ENCODE assay signal across 8 mouse cellular contexts in genomic region chr7:140126022-140126350, GRCm38 (mm10). TPM values are rescaled to one million over a fixed set of nuclear protein-coding genes. Genes with fewer than 3 reads are reported as not detected.
A peak's percentile ranks its signal among the peaks of the same experiment; 100 is the strongest.
DNase-seq lines count a peak whose midpoint lies in the region; ATAC-seq and TF ChIP-seq lines count a peak whose summit lies in the region.

No protein-coding gene starts in this region.

- no peaks in the 10 kb centered on the region for H3K27me3 ChIP-seq in spleen, adult 2 months (ENCODE audit: control insufficient read depth, insufficient read depth, low read length)
- H3K27me3 ChIP-seq in forebrain, embryonic 15.5 days: no peaks in the 10 kb centered on the region
- no peaks in the 10 kb centered on the region for H3K27me3 ChIP-seq in liver, embryonic 15.5 days
- no peaks in the 10 kb centered on the region for H3K27me3 ChIP-seq in stomach, embryonic 16.5 days (ENCODE audit: control insufficient read depth, insufficient read depth, low read length)

- H3K4me2 ChIP-seq in forebrain, embryonic 15.5 days (replicated peaks): peak overlapping the region; percentile 94
- H3K4me2 ChIP-seq in liver, embryonic 15.5 days: peak overlapping the region; percentile 95
- H3K4me2 ChIP-seq in stomach, embryonic 16.5 days (ENCODE audit: low read depth, low read length): peak overlapping the region; percentile 87

- WGBS in spleen, adult 2 months: 4% methylated on average over 5 of the region's 5 CpGs
- WGBS in forebrain, embryonic 15.5 days: 9% methylated on average over 5 of the region's 5 CpGs
- 7% methylated on average over 5 of the region's 5 CpGs for WGBS in liver, embryonic 15.5 days (ENCODE audit: insufficient replicate concordance)
- 5% methylated on average over 5 of the region's 5 CpGs for WGBS in stomach, embryonic 16.5 days

- peak overlapping the region; percentile 83 for H3K9ac ChIP-seq in forebrain, embryonic 15.5 days (replicated peaks)
- H3K9ac ChIP-seq in liver, embryonic 15.5 days: peak overlapping the region; percentile 78
- H3K9ac ChIP-seq in stomach, embryonic 16.5 days (ENCODE audit: low read length): peak overlapping the region; percentile 94

- no peak overlapping the region for H3K27ac ChIP-seq in spleen, adult 2 months (ENCODE audit: insufficient read depth, low read length)
- no peak overlapping the region for H3K27ac ChIP-seq in forebrain, embryonic 15.5 days (replicated peaks)
- peak overlapping the region; percentile 51; the same call in 1 of the 2 replicates for H3K27ac ChIP-seq in liver, embryonic 15.5 days (replicated peaks)
- peak overlapping the region; percentile 71; the same call in 1 of the 2 replicates for H3K27ac ChIP-seq in stomach, embryonic 16.5 days (ENCODE audit: low read length)

- H3K9me3 ChIP-seq in forebrain, embryonic 15.5 days: no peaks in the 10 kb centered on the region
- no peaks in the 10 kb centered on the region for H3K9me3 ChIP-seq in liver, embryonic 15.5 days (replicated peaks)
- H3K9me3 ChIP-seq in stomach, embryonic 16.5 days (replicated peaks; ENCODE audit: control insufficient read depth, low read length): no peaks in the 10 kb centered on the region

- no peak for TF ChIP-seq CTCF in spleen, adult 2 months (IDR thresholded peaks at IDR 0.05; ENCODE audit: extremely low read depth, insufficient read depth, insufficient read length, insufficient replicate concordance)

- ATAC-seq in forebrain, embryonic 15.5 days (replicated peaks): peak; percentile 21; the same call in 1 of the 2 replicates
- 0 out of 2 replicates have a peak, but pooled peaks have one; percentile 6 for ATAC-seq in liver, embryonic 15.5 days (ENCODE audit: insufficient read depth)
- no peak for ATAC-seq in stomach, embryonic 16.5 days (ENCODE audit: insufficient read depth, low FRiP score)

- TF ChIP-seq POLR2A in spleen, adult 2 months (IDR thresholded peaks at IDR 0.05; ENCODE audit: low read depth, low read length): no peak

- peak overlapping the region; percentile 73 for H3K4me3 ChIP-seq in spleen, adult 2 months (ENCODE audit: extremely low read depth, insufficient read depth, insufficient read length)
- peak overlapping the region; percentile 91 for H3K4me3 ChIP-seq in forebrain, embryonic 15.5 days
- H3K4me3 ChIP-seq in liver, embryonic 15.5 days (replicated peaks): peak overlapping the region; percentile 72
- H3K4me3 ChIP-seq in stomach, embryonic 16.5 days (replicated peaks; ENCODE audit: low read length): peak overlapping the region; percentile 84

- H3K4me1 ChIP-seq in spleen, adult 2 months (ENCODE audit: control insufficient read depth, insufficient read depth, insufficient read length): no peaks in the 10 kb centered on the region; the same call in 1 of the 2 replicates
- peaks cover 9% of the 10 kb centered on the region; the same call in 1 of the 2 replicates for H3K4me1 ChIP-seq in forebrain, embryonic 15.5 days
- H3K4me1 ChIP-seq in liver, embryonic 15.5 days (replicated peaks): peaks cover 29% of the 10 kb centered on the region
- H3K4me1 ChIP-seq in stomach, embryonic 16.5 days (ENCODE audit: control insufficient read depth, insufficient read depth, low read length): peaks cover 5% of the 10 kb centered on the region; the same call in 1 of the 2 replicates

- no peak for DNase-seq in spleen, adult 2 months (ENCODE audit: low read depth in 1 of 2, low spot score in 2 of 2)
- DNase-seq in spleen, postnatal 36 days (ENCODE audit: low spot score in 2 of 2): no peak
- DNase-seq in urinary bladder, adult 18-20 months (ENCODE audit: low spot score in 2 of 2): no peak
- DNase-seq in cerebellum, postnatal 4 days (ENCODE audit: low spot score in 2 of 2): no peak
- no peak for DNase-seq in MN1 (ENCODE audit: low spot score)

- no peaks in the 10 kb centered on the region for H3K36me3 ChIP-seq in spleen, adult 2 months (ENCODE audit: control insufficient read depth, insufficient read depth, low read length)
- H3K36me3 ChIP-seq in forebrain, embryonic 15.5 days: no peaks in the 10 kb centered on the region
- peaks cover 10% of the 10 kb centered on the region; the same call in 1 of the 2 replicates for H3K36me3 ChIP-seq in liver, embryonic 15.5 days (replicated peaks)
- 0 out of 2 replicates have a peak, but pooled peaks cover 8% of the 10 kb centered on the region for H3K36me3 ChIP-seq in stomach, embryonic 16.5 days (ENCODE audit: control insufficient read depth, insufficient read depth, low read length)

RNA-seq across cellular contexts. Expression of gene Echs1, which starts 9.7 kb away (rescaled TPM):
- 24.5 and 29.5 TPM in 2 replicates for polyA plus RNA-seq in spleen, adult 2 months (2012; rRNA removed)
- 112 and 120 TPM in 2 replicates for polyA plus RNA-seq in forebrain, embryonic 15.5 days (2015; fragmentation: Nextera tagmentation; extraction: Ambion mirVana)
- polyA plus RNA-seq in liver, embryonic 15.5 days (2015; fragmentation: Nextera tagmentation; extraction: Ambion mirVana): 104 and 111 TPM in 2 replicates
- polyA plus RNA-seq in stomach, embryonic 16.5 days (2015; fragmentation: Nextera tagmentation; extraction: Ambion mirVana): 156 and 158 TPM in 2 replicates

RNA-seq across cellular contexts. Expression of gene Paox, which starts 10.4 kb away (rescaled TPM):
- 8.7 and 9.9 TPM in 2 replicates for polyA plus RNA-seq in spleen, adult 2 months (2012; rRNA removed)
- 7.5 and 8.6 TPM in 2 replicates for polyA plus RNA-seq in forebrain, embryonic 15.5 days (2015; fragmentation: Nextera tagmentation; extraction: Ambion mirVana)
- polyA plus RNA-seq in liver, embryonic 15.5 days (2015; fragmentation: Nextera tagmentation; extraction: Ambion mirVana): 10.1 and 11.0 TPM in 2 replicates
- polyA plus RNA-seq in stomach, embryonic 16.5 days (2015; fragmentation: Nextera tagmentation; extraction: Ambion mirVana): 31.4 and 31.9 TPM in 2 replicates

RNA-seq across cellular contexts. Expression of gene Mtg1, which starts 11.4 kb away (rescaled TPM):
- 18.8 and 20.5 TPM in 2 replicates for polyA plus RNA-seq in spleen, adult 2 months (2012; rRNA removed)
- 35.1 and 36.7 TPM in 2 replicates for polyA plus RNA-seq in forebrain, embryonic 15.5 days (2015; fragmentation: Nextera tagmentation; extraction: Ambion mirVana)
- polyA plus RNA-seq in liver, embryonic 15.5 days (2015; fragmentation: Nextera tagmentation; extraction: Ambion mirVana): 15.4 and 17.0 TPM in 2 replicates
- polyA plus RNA-seq in stomach, embryonic 16.5 days (2015; fragmentation: Nextera tagmentation; extraction: Ambion mirVana): 20.2 and 22.8 TPM in 2 replicates

RNA-seq across cellular contexts. Expression of gene Fuom, which starts 23.7 kb away (rescaled TPM):
- 9.4 and 10.9 TPM in 2 replicates for polyA plus RNA-seq in spleen, adult 2 months (2012; rRNA removed)
- polyA plus RNA-seq in forebrain, embryonic 15.5 days (2015; fragmentation: Nextera tagmentation; extraction: Ambion mirVana): 18.5 and 18.9 TPM in 2 replicates
- 8.0 and 8.7 TPM in 2 replicates for polyA plus RNA-seq in liver, embryonic 15.5 days (2015; fragmentation: Nextera tagmentation; extraction: Ambion mirVana)
- 37.0 and 38.7 TPM in 2 replicates for polyA plus RNA-seq in stomach, embryonic 16.5 days (2015; fragmentation: Nextera tagmentation; extraction: Ambion mirVana)

RNA-seq across cellular contexts. Expression of gene Sprn, which starts 28.7 kb away (rescaled TPM):
- 0.04 and 0.08 TPM in 2 replicates for polyA plus RNA-seq in spleen, adult 2 months (2012; rRNA removed)
- polyA plus RNA-seq in forebrain, embryonic 15.5 days (2015; fragmentation: Nextera tagmentation; extraction: Ambion mirVana): 15.2 and 15.7 TPM in 2 replicates
- 0.08 TPM in 1 of 2 replicates, not detected in the other for polyA plus RNA-seq in liver, embryonic 15.5 days (2015; fragmentation: Nextera tagmentation; extraction: Ambion mirVana)
- 0.96 and 1.1 TPM in 2 replicates for polyA plus RNA-seq in stomach, embryonic 16.5 days (2015; fragmentation: Nextera tagmentation; extraction: Ambion mirVana)

Comparison
In these comparisons a context has a peak if more than half of its experiments do, and no peak if none do; other contexts are left out.
1. H3K27ac ChIP-seq: peak in liver, embryonic 15.5 days (single experiment) and stomach, embryonic 16.5 days (single experiment); none in spleen, adult 2 months (single experiment) and forebrain, embryonic 15.5 days (single experiment).
2. Peak in every context shown above with its lines, with median percentiles within 50 percentile points of each other: H3K4me3 ChIP-seq, H3K4me2 ChIP-seq and H3K9ac ChIP-seq.